Mouse (Mus musculus) granulocyte monocyte progenitor cell, adult 5-6 weeks (primary cell): Measurements from ENCODE around the gene Ppm1m. TPM values are rescaled to one million over a fixed set of nuclear protein-coding genes. Genes with fewer than 3 reads are reported as not detected.

Source experiments
- ATAC-seq: replicated peaks from 2 replicates; pipeline ENCODE4 v1.8.0; 2016; ENCODE audit warnings: mild to moderate bottlenecking, moderate TSS enrichment, inconsistent platforms; ENCODE audit not compliant: poor library complexity, severe bottlenecking
- total RNA-seq, 2 experiments: library from RNA; stranded (forward) in 1 of 2; stranded (reverse) in 1 of 2; fragments of 200-712, 200-1000 nt in 1 of 2; fragments of >200 nt in 1 of 2; fragmentation: Nextera tagmentation in 1 of 2; gene quantifications; 2 replicates each; pipeline ENCODE4 v1.2.3; 2014 to 2017

Ppm1m gene
- total RNA-seq, 2 experiments from 2014 or later: 23.4 to 34.1 TPM

DNA sequence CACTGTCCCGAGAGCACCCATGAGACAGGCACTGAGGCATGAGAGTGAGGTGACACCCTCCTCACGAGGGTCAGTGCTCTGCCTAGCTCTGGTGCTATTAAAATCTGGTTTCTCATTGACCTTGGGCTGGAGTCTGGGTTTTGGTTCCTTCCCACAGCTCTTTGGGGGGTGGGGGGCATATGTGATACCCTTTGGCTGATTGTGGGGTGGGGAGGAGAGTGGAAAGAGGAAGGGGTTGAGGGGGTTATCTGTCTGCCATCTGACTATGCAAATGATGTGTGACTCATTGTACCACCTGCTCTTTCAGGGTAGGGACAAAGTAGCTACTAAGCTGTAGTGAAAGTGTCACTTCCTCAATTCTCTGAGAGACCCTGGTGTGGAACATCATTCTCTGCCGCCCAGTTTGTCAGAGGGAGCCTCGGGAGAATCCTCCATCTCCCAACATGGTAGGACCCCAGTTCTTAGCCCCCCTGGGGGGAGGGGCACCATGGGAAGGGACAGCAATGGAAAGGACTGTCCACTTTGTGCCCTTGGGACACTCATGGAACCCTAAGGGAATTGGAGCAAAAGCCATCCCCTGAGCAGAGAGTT is 22.8 kb upstream of the Ppm1m start, which contains the start of gene Tlr9:
Gene Tlr9 (plus strand): TSS at position 338 of the 591 bp plus-strand sequence.
- peak; percentile 75 for ATAC-seq

DNA sequence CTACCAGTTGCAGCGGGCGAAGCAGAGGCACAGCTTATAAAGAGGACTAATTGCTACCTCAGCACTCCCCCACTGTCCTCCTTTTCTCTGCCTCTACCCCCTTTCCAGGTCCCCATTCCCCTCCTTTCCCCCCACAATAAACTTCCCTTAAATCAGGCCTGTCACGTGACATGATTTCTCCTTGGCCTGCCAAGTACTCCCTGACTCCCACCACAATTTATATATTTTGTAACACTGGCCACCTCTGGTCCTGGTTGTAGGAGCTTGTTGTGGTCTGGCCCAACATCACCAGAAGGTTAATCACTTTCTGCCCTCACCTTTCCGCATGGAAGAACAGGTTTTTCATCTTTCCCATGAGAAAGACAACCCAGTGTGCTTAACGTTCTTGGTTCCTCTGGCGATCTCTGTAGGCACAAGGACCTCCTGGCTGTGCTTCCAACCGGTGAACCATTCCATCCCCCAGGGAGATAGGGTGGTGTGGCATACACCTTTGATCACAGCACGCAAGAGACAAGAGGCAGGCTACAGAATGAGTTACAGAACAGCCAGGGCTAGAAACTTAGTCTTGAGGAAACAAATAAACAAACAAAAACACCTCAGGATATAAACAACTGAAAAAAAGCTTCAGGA is 21.5 kb upstream of the Ppm1m start:
- no peak for ATAC-seq

DNA sequence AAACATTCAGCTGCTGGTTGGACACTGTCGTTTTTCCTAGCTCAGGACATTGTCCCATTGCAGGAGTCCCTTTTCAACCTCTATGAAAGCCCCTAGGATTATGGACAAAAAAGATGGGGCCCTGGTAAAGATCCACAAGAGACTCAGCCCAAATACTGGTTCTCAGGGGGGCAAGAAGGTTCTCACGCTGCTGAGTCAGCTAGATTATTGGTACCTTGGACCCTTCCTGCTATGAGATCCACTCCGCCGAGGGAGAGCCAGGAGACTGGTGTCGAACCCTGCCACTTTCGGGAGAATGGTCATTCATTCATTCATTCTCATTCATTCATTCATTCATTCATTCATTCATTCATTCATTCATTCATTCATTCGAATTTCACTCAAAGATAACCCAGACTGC is 17.4 kb upstream of the Ppm1m start:
- ATAC-seq: no peak

DNA sequence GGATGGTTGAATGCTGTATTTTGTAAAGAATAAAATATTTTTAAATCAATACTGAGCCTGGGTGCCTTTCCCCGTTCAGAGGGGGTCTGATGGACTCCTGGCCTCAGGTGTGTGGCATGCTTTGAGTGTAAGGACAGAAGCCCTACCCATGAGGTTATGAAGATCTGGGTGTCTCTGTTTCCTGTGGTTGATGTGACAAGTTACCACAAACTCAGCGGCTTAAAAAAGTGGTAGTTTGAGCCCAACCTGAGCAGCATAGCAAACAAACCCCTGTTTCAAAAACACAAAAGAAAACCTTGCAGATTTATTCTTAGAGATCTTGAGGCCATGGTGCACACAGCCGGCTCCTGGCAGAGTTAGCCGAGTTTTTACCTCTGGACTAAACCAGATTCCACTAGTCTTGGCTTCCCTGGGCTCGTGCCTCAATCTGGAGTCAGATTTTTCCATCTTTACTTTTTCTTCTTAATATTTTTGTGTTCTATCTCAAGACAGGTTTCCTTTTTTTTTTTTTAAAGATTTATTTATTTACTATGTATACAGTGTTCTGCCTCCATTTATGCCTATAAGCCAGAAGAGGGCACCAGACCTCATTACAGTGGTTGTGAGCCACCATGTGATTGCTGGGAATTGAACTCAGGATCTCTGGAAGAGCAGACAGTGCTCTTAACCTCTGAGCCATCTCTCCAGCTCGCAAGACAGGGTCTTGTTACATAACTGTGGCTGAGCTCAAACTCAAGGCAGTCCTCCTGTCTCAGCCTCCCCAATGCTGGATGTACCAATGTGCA is 16.0 kb upstream of the Ppm1m start:
- no peak for ATAC-seq

DNA sequence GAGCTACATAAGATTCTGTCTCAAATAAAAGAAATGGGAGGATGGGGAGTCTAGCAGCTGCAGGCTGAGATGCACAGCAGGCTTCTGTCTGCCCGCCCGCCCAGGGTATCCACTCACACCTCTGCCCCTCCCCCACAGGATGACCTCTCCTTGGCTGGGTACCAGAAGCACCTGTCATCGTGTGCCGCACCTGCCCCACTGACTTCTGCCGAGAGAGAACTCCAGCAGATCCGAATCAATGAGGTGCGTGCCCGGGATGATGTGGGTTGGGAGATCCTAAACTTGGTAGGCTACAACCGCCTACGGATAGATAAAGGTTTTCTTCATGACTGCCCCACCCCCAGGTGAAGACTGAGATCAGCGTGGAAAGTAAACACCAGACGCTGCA is 13.0 kb upstream of the Ppm1m start:
- ATAC-seq: no peak

DNA sequence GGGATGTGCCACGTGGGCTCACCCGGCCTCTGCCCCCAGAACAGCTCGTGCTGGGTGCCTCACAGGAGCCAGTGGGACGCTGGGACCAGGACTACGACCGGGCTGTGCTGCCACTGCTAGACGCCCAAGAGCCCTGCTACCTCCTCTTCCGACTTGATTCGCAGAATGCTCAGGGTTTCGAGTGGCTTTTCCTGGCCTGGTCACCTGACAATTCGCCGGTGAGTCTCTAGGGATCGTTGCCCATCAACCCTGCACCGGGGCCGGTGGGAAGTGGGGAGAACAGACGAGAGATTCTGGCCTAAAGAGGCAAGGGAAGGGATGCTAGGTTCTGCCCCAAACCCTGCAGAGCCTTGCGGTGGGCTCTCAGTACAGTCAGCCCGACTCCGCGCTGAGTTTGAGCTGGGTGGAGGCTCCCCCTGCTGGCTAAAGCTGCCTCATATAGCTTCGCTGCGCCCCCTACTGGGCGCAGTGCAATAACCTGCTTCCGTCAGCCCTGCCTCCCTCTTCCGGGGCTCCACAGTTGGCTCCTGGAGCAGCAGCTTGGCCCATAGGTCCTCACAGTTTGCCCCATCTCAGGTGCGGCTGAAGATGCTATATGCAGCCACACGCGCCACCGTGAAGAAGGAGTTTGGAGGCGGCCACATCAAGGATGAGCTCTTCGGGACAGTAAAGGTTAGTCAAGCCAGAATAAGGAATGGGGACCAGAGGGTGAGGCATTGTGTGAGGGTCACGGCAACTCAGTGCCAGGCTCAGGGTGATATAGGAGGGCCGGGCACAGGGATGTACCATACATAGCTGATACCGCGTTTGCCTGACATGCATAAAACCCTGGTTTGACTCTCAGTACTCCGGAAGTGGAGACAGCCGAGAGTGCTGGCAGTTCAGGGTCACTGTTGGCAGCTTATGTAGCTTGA is 12.4 kb upstream of the Ppm1m start:
- ATAC-seq: peak; percentile 94

DNA sequence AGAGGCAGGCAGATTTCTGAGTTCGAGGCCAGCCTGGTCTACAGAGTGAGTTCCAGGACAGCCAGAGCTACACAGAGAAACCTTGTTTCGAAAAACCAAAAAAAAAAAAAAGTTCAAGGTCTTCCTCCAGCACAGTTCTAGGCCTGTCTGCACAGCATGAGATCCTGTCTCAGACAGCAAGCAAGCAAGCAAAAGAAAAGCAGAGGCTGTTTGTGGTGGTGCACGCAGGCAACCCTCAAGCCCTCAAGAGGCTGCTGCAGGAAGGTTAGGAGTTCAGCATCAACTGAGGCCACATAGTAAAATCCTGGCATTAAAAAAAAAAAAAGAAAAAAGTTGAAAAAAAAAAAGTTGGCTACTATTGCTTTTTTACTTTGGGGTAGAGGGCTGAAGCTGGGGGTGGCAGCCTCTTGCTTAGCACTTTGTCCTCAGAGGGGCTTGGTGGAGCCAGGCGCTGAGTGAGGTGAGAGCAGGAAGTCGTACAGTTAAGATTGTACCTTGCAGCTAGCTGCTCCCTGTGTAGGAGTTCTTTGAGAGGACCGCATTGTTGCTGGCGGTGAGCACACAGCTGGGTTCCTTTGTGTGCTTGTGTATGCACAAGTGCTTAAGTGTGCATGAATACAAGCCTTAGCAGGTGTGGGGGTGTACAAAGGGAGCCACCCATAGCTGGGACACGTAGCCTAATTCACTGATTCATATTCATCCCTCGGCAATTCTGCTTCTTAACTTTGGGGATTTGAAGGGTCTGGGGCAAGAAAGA is 11.5 kb upstream of the Ppm1m start:
- no peak for ATAC-seq

DNA sequence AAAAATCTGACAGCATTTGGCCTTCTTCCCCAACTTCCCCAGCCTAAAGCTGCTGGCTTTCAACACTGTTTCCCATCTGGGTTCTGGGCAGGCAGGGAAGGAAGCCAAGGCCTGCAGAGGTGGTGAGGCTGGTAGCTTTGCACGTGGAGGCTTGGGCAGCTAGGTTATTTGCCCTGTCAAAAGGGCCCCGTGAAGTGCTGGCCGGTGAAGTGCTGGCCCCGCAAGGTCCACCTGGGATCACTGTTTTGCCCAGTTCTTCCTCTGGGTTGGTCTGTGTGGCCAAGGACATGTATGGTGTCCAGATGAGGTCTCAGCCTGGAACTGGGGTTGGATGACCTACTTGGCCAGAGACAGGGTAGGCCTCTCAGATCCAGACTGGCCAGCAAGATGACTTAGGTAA is 10.4 kb upstream of the Ppm1m start:
- ATAC-seq: no peak

DNA sequence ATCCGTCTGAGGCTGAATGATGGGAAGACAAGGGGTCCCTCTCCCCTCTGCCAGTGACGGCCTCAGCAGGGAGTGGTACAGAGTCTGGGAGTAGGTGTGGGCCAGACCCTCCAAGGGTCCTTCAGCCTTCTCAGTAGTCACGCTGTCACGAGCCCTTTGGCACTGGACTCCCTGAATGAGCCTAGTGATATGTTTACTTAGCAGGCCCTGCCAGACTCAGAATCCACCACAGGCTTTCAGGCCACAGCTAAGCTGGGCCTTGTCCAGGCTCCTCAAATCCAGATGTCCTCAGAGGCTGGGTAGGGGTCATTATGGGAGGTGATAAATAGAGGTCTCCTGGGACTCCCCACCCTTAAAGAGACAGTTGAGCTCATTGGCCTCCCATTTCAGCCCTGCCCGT is 8.6 kb upstream of the Ppm1m start:
- no peak for ATAC-seq

DNA sequence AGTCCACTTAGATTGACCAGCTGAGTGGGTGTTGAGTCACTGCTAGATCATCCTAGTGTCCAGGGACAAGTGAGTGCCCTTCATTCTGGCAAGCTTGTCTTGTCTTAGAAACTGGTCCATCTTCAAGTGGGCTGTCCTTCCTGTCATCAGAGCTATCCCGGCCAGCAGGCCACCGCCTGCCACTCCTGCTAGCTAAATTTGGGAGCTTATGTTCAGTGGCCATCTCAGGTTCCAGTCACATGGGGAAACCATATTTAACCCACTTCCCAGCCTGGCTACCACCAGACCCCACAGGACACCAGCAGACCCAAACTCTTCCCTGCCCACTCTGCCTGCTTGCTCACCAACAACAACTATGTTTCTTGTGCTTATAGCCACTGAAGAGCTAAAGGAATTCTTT is 7.0 kb upstream of the Ppm1m start:
- no peak for ATAC-seq

DNA sequence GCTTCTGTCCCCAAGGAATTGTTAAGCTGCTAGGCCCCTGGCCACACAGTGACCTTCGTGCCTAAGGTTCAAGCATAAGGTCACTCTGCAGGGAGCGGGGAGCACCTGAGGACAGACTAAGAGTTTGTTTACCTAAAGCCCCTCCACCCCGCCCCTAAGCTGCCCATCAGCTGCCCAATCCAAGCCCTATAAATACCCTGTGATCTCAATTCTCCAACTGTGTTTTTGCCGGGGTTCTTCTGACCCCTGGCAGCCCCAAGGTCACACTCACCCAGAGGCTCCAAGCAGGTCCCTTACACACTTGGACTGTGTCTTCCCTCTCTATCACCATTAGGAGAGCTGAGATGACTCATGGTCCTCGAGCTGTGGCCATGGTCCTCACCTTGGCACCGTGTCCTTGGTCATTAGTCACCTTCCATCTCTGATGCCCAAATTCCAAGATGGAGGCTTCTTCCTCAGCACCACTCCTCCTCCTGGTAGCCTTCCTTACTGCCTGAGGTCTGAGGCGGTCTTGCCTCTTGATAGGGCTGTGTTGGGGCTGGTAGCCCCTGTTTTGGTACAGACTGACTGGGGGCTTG is 6.3 kb upstream of the Ppm1m start:
- ATAC-seq: no peak

DNA sequence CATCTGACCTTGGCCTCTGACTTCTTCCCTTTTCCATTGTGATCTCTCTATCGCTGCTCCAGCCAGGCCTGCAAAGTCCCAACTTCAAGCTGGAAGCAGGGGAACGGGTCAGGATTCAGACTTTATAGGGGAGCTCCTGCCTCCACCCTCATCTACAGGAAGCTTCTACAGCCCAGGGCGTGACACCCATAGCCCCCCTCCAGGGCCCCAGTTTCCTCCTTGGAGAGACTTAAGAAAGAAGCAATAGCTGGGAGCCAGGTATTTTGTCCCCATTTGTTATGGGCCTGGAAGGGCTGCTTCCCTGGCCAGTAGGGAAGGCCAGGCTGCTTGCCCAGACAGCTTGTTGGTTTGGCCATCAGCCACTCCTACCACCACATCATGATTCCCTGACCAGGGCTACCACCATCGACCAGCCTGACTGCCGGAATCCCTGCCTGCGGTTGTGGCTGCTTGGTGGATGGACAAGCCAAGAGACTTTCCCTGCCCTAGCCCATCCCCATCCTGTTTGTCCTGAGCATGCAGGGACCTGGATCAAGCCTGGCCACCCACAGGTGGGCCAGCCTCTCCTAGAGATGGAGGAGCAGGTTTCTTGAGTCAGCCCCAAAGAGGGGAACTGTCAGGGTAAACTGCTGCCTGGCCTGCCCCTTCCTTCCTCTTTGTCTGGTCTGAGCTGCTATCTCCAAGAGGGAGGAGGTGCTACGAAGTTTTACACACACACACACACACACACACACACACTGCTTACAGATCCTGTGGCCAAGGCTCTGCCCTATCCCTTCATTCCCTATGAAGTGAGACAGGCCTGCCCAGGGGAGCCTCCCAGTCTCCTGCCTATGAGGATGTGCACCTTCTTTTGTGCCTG is 4.7 kb upstream of the Ppm1m start:
- peak; percentile 39 for ATAC-seq

DNA sequence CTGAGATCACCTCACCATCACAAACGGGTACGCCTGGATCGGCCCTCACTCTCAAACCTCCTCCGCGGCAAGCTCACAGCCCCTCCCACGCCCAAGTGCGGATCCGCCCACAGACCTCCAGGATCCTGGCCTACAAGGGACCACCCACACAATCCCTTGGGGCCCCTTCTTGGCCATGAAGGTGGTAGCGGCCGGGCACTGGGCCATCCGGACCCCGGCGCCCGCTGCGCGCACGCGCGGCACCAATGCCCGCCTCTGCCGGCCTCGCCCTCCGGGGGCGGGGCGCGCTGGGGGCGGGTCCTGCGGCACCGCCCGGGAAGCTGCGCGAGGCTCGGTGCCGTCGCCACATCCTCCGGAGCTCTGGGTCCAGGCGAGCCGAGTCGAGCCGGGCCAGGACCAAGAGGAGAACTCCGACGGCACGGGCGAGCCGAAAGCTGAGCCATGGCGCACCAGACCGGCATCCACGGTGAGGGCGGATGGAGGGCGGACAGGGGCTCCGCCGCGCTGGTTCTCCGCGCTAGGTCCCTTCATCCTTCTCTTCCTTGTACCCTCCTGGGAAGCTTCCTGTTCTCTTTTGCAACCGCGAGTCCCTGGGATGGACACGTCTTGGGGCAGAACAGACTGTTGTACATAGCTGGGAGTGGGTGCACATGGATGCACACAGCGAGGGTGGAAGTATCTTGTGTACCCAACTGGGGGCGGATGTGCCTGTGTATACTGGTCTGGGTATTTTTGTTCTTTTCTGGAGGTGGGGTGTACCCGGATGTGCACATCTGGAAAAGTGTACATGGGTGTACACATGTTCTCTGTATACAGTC is 3.5 kb upstream of the Ppm1m start, which contains the start of gene Twf2:
Gene Twf2 (plus strand): TSS at position 290 of the 818 bp plus-strand sequence.
- peak; percentile 55 for ATAC-seq

DNA sequence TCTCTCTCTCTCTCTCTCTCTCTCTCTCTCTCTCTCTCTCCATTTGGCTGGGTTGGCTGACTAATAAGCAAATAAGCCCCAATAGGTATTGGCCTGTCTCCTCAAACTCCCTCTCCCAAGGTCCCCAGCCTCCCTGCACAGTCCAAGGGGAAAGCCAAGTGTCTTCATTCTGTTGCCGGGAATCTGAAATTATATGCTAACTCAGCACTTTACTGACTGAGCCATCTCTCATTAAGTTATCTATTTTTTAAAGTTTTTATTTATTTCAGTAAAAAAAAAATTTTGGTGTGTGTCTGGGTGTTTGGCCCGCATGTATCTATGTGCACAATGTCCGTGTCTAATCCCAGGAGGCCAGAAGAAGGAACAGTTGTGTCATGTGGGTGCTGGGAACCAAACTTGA is 2.3 kb upstream of the Ppm1m start:
- ATAC-seq: no peak

DNA sequence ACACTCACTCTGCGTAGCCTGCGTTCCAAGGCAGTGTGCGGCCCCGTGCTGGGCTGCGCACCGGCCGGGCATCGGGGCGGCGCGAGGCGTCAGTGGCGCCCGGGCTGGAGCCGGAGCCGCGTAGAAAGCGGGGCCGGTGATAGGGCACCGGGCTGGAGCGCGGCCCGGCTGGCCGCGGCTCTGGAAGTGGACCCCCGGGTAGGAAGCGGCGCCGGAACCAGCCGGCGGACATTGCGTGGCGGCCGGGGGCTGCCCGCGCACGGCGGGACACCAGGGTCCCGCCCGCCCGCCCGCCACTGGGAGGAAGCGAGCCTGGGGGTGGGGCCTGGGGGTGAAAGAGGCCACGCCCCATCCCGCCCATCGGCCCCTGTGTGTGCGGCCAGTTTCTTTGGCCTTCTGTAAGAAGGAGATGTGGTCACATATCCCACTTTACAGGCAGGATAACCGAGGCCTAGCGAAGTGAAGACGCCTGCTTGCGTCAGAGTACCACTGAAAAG is 536 bp downstream of the Ppm1m start:
- ATAC-seq: peak; percentile 45

DNA sequence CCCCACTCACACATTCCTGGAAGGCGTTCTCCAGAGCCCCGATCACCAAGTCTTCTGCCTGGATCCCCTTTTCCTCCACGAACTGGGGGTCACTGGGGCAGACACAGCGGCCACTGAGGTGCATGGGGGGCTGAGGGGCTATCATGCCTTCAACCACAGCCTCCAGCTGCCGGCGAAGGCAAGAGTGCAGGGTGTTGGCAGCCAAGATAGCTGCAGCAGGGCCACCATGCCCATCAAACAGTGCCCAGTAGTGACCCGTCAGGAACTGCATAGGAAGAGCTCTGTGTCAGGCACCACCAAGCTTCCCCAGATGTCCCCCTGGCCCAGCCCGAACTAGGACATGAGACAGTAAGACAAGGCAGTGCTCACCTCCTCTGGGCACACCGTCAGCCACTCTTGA is 1.8 kb downstream of the Ppm1m start:
- no peak for ATAC-seq

DNA sequence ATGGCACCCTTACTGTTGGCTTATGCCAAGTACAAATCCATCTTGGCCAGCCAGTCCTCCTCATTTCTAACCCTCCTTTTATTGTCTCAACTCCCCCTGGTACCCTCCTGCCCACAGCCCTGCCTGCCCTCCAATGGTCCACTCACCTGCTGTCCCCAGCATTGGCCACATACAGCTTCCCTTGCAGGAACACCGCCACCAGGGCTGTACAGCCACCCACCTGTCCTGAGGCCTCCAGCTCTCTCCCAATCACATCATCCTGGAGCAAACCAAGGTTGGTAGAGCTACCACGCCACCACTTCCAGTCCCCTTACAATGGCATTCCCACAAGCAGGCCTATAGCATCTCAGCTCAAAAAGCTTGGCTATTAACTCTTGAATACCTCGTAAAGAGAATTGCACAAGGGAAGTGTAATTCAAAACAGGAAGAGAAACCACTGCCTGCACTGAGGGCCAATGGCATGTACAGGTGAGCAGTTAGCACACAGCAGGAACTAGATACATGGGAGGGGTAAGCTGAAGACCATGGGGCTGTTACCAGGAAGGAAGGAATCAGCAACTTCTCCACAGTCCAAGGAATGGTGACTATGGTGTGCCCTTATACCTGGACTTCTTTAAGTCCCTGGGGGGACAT is 2.3 kb downstream of the Ppm1m start:
- peak; percentile 20 for ATAC-seq
